ENCODE assay signal across 19 mouse cellular contexts in the genomic region with DNA sequence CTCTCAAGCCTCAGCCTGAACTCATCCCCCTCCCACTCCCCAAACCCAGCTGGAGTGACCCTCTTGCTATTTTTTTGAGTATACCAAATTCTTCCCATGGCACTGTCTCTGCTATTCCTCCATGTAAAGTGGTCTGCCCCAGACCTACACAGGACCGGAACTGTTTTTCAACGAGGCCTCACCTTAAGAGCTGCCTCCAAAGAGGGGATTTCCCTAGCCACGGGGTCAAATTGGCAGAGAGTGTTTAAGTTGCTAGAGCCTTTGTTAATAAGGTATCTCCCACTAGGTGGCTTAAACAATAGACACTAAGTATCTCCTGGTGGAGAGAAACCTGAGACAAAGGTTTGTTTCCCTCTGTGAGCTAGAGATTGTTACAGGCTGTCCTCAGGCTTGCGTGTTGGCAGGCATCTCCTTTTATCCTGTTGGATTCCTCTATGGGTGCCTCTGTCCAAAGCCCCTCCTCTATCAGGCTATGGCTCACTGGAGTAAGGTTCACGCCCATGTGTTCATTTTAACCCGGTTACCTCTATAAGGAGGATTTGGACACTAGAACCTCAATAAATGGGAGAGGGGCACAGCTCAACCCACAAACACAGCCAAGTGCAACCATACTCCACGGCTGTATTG. TPM values are rescaled to one million over a fixed set of nuclear protein-coding genes. Genes with fewer than 3 reads are reported as not detected.
DNase-seq lines count a peak whose midpoint lies in the region; ATAC-seq and TF ChIP-seq lines count a peak whose summit lies in the region.
"Had no signal": no experiment of that assay in that cellular context is flagged by ENCODE, and none has a peak within 500 bp of the region (broad histone marks: within the 10 kb centered on the region; RNA-seq: fewer than 3 reads in every experiment).

No protein-coding gene starts in this region.

- no peaks in the 10 kb centered on the region for H3K9me3 ChIP-seq in intestine, embryonic 15.5 days
- H3K9me3 ChIP-seq in intestine, postnatal 0 days (ENCODE audit: control insufficient read depth): no peaks in the 10 kb centered on the region
- no peaks in the 10 kb centered on the region for H3K9me3 ChIP-seq in CH12.LX (replicated peaks; ENCODE audit: low read length)
- H3K9me3 ChIP-seq in embryonic facial prominence, embryonic 14.5 days (ENCODE audit: control insufficient read depth, low read length): no peaks in the 10 kb centered on the region
- H3K9me3 ChIP-seq: hindbrain, embryonic 12.5 days; limb, embryonic 10.5 days had no signal

- in situ Hi-C loops in CH12.LX (cut with MboI; ENCODE audit: low pct_ligation_motif_present, low pct_unique_long_range_greater_than_20kb, low sequenced_read_pairs): loop anchor here (10.0 to 25.0 kb wide), 2 partner anchors 139 to 691 kb away; a partner anchor contains a TSS

- peaks cover 4% of the 10 kb centered on the region; the same call in 1 of the 2 replicates for H3K4me1 ChIP-seq in intestine, embryonic 15.5 days (replicated peaks)
- H3K4me1 ChIP-seq in intestine, postnatal 0 days (replicated peaks; ENCODE audit: control insufficient read depth, insufficient read depth, low read length): peaks cover 2% of the 10 kb centered on the region; the same call in 1 of the 2 replicates
- peaks cover 12 to 61% of the 10 kb centered on the region in 2 experiments for H3K4me1 ChIP-seq in CH12.LX (ENCODE audit: control insufficient read depth in 1 of 2, insufficient read depth in 2 of 2)
- H3K4me1 ChIP-seq in embryonic facial prominence, embryonic 14.5 days (ENCODE audit: control insufficient read depth, insufficient read depth, low read length): peaks cover 9% of the 10 kb centered on the region; the same call in 1 of the 2 replicates

- 60% methylated on average over 7 of the region's 7 CpGs for WGBS in intestine, embryonic 15.5 days
- WGBS in intestine, postnatal 0 days: 64% methylated on average over 7 of the region's 7 CpGs
- 44% methylated on average over 7 of the region's 7 CpGs for WGBS in embryonic facial prominence, embryonic 14.5 days

- no peak for TF ChIP-seq CTCF in intestine, postnatal 0 days (IDR thresholded peaks at IDR 0.05; ENCODE audit: low read depth)
- peak in 1 of 2 experiments; percentile 62; a peak in 2 of 4 replicates for TF ChIP-seq CTCF in CH12.LX (conservative IDR thresholded peaks at IDR 0.05 in 1 of 2, IDR thresholded peaks at IDR 0.05 in 1 of 2; ENCODE audit: low read depth in 2 of 2, low read length in 2 of 2)

- H3K36me3 ChIP-seq in intestine, embryonic 15.5 days: no peaks in the 10 kb centered on the region
- no peaks in the 10 kb centered on the region for H3K36me3 ChIP-seq in intestine, postnatal 0 days (ENCODE audit: control insufficient read depth, insufficient read depth)
- peaks cover 0 to 15% of the 10 kb centered on the region in 2 experiments for H3K36me3 ChIP-seq in CH12.LX (replicated peaks in 1 of 2; ENCODE audit: control insufficient read depth in 1 of 2, insufficient read depth in 1 of 2, low read length in 1 of 2)
- H3K36me3 ChIP-seq in embryonic facial prominence, embryonic 14.5 days (ENCODE audit: control insufficient read depth, insufficient read depth, low read length): no peaks in the 10 kb centered on the region
- H3K36me3 ChIP-seq: hindbrain, embryonic 12.5 days; limb, embryonic 10.5 days had no signal

- no peak overlapping the region for H3K27ac ChIP-seq in intestine, embryonic 15.5 days
- no peak overlapping the region for H3K27ac ChIP-seq in intestine, postnatal 0 days (ENCODE audit: low read depth, low read length)
- H3K27ac ChIP-seq in CH12.LX (ENCODE audit: insufficient read depth, low read depth): peak overlapping the region; percentile 88
- H3K27ac ChIP-seq in embryonic facial prominence, embryonic 14.5 days (replicated peaks; ENCODE audit: low read depth, low read length): no peak overlapping the region
- H3K27ac ChIP-seq: hindbrain, embryonic 12.5 days; limb, embryonic 10.5 days had no signal

- dilution Hi-C loops in CH12.LX (cut with MboI; ENCODE audit: extremely low pct_ligation_motif_present, extremely low pct_unique_long_range_greater_than_20kb, low sequenced_read_pairs): no loop called here

- H3K27me3 ChIP-seq in intestine, embryonic 15.5 days (replicated peaks): no peaks in the 10 kb centered on the region
- no peaks in the 10 kb centered on the region for H3K27me3 ChIP-seq in intestine, postnatal 0 days (replicated peaks; ENCODE audit: control insufficient read depth, insufficient read depth, low read length)
- no peaks in the 10 kb centered on the region for H3K27me3 ChIP-seq in CH12.LX (replicated peaks)
- no peaks in the 10 kb centered on the region for H3K27me3 ChIP-seq in embryonic facial prominence, embryonic 14.5 days (replicated peaks; ENCODE audit: control insufficient read depth, insufficient read depth, low read length)
- H3K27me3 ChIP-seq: hindbrain, embryonic 12.5 days had no signal

- TF ChIP-seq EP300 in CH12.LX (IDR thresholded peaks at IDR 0.05; ENCODE audit: low read length): peak; percentile 52

- H3K4me2 ChIP-seq in intestine, embryonic 15.5 days (replicated peaks): no peak overlapping the region
- H3K4me2 ChIP-seq in intestine, postnatal 0 days (replicated peaks; ENCODE audit: low read depth): no peak overlapping the region
- H3K4me2 ChIP-seq in CH12.LX (ENCODE audit: insufficient read depth, low read depth, poor library complexity, severe bottlenecking): peak overlapping the region; percentile 79
- no peak overlapping the region for H3K4me2 ChIP-seq in embryonic facial prominence, embryonic 14.5 days (ENCODE audit: low read depth, low read length)
- H3K4me2 ChIP-seq: hindbrain, embryonic 12.5 days had no signal

- peak; percentile 84 for DNase-seq in CD4-positive, CD25-positive, alpha-beta regulatory T cell, adult 2 months (ENCODE audit: low read depth, low spot score)
- peak; percentile 83 for DNase-seq in CH12.LX (ENCODE audit: extremely low read depth)
- DNase-seq in embryonic facial prominence, embryonic 14.5 days (ENCODE audit: low spot score): no peak
- DNase-seq in cerebellum, adult 18-20 months: no peak
- no peak for DNase-seq in kidney, adult 11 months
- DNase-seq: gastrocnemius, postnatal 10 days; layer of hippocampus, adult 9-11 months; lung, postnatal 4 days; right cerebral cortex, postnatal 25 days had no signal

- H3K79me2 ChIP-seq in CH12.LX (replicated peaks; ENCODE audit: control insufficient read depth, extremely low read depth, insufficient read depth, poor library complexity, severe bottlenecking): peaks cover 18% of the 10 kb centered on the region

- H3K9ac ChIP-seq in intestine, embryonic 15.5 days: no peak overlapping the region
- no peak overlapping the region for H3K9ac ChIP-seq in intestine, postnatal 0 days (ENCODE audit: low read depth, low read length)
- peak overlapping the region; percentile 53 for H3K9ac ChIP-seq in CH12.LX (ENCODE audit: insufficient read depth, low read depth)
- no peak overlapping the region for H3K9ac ChIP-seq in embryonic facial prominence, embryonic 14.5 days (ENCODE audit: low read depth, low read length)
- H3K9ac ChIP-seq: hindbrain, embryonic 12.5 days had no signal

- peak; percentile 21; the same call in 1 of the 2 replicates for ATAC-seq in intestine, embryonic 15.5 days
- ATAC-seq in intestine, postnatal 0 days: no peak
- peak; percentile 41; the same call in 1 of the 2 replicates for ATAC-seq in embryonic facial prominence, embryonic 14.5 days (ENCODE audit: low read depth)
- no peak for ATAC-seq in megakaryocyte, adult 5-6 weeks (ENCODE audit: poor library complexity, severe bottlenecking)
- ATAC-seq: forebrain, embryonic 16.5 days had no signal

- no peak overlapping the region for H3K4me3 ChIP-seq in intestine, embryonic 15.5 days (replicated peaks)
- H3K4me3 ChIP-seq in intestine, postnatal 0 days (ENCODE audit: low read depth, low read length): no peak overlapping the region
- peak overlapping the region; percentile 20 to 39 (median 28) for H3K4me3 ChIP-seq in CH12.LX (replicated peaks in 1 of 3; ENCODE audit: low read depth in 2 of 3, low read length in 2 of 3, poor library complexity in 1 of 3)
- H3K4me3 ChIP-seq in embryonic facial prominence, embryonic 14.5 days (ENCODE audit: low read depth, low read length): no peak overlapping the region
- H3K4me3 ChIP-seq: hindbrain, embryonic 12.5 days; limb, embryonic 10.5 days had no signal

- peak; percentile 37 for TF ChIP-seq RAD21 in CH12.LX (IDR thresholded peaks at IDR 0.05; ENCODE audit: low read depth, low read length)

- TF ChIP-seq POLR2A in CH12.LX (IDR thresholded peaks at IDR 0.05; ENCODE audit: low read depth, low read length): peak; percentile 36; the same call in 1 of the 2 replicates

TF ChIP-seq in CH12.LX, 34 proteins besides CTCF, POLR2A, EP300 and RAD21 (continues in another document):
- peak; percentile 93 for TF ChIP-seq CHD1 (IDR thresholded peaks at IDR 0.05; ENCODE audit: low read depth, low read length)
- TF ChIP-seq MEF2A (IDR thresholded peaks at IDR 0.05; ENCODE audit: borderline replicate concordance, low read depth, low read length): 0 out of 2 replicates have a peak, but pooled peaks have one; percentile 14
- TF ChIP-seq E2F4 (IDR thresholded peaks at IDR 0.05; ENCODE audit: insufficient replicate concordance, low read depth, low read length): no peak
- no peak for TF ChIP-seq GABPA (IDR thresholded peaks at IDR 0.05; ENCODE audit: insufficient replicate concordance, low read depth, low read length)
- TF ChIP-seq CHD2 (IDR thresholded peaks at IDR 0.05; ENCODE audit: low read length): no peak
- TF ChIP-seq ELF1 (IDR thresholded peaks at IDR 0.05; ENCODE audit: low read depth, low read length): peak; percentile 70
- TF ChIP-seq TBP (conservative IDR thresholded peaks at IDR 0.05; ENCODE audit: low read depth, low read length): peak; percentile 64; the same call in 1 of the 2 replicates
- 0 out of 2 replicates have a peak, but pooled peaks have one; percentile 26 for TF ChIP-seq ZNF384 (IDR thresholded peaks at IDR 0.05; ENCODE audit: low read depth, low read length)
- TF ChIP-seq ETS1 (conservative IDR thresholded peaks at IDR 0.05; ENCODE audit: low read depth, low read length): peak; percentile 72
- peak; percentile 60; the same call in 1 of the 2 replicates for TF ChIP-seq BHLHE40 (IDR thresholded peaks at IDR 0.05; ENCODE audit: low read depth, low read length)
- TF ChIP-seq MYC (IDR thresholded peaks at IDR 0.05; ENCODE audit: low read depth, low read length): peak; percentile 74
- TF ChIP-seq IRF4 (IDR thresholded peaks at IDR 0.05; ENCODE audit: low read depth, low read length): peak; percentile 18; the same call in 1 of the 2 replicates

RNA-seq across cellular contexts. Expression of a gene that starts 33.4 kb away (rescaled TPM):
- not detected in 2 replicates for polyA plus RNA-seq in intestine, embryonic 15.5 days (2015; fragmentation: Nextera tagmentation; extraction: Ambion mirVana)
- polyA plus RNA-seq in intestine, postnatal 0 days (2015; fragmentation: Nextera tagmentation; extraction: Ambion mirVana): not detected in 2 replicates
- 27.4 and 54.7 TPM in 2 replicates for total RNA-seq in CH12.LX (2012; rRNA removed)
- 49.8 and 53.7 TPM in 2 replicates for total RNA-seq in CH12.LX (2014; rRNA removed)
- 11.6 and 13.1 TPM in 2 replicates for polyA plus RNA-seq in CH12.LX (2012; ENCODE audit: insufficient read length, low read depth)
- not detected in 2 replicates for polyA plus RNA-seq in embryonic facial prominence, embryonic 14.5 days (2014; fragmentation: Nextera tagmentation; extraction: Ambion mirVana)
- total RNA-seq in megakaryocyte, adult 5-6 weeks (2015): 0.16 TPM in 1 of 2 replicates, not detected in the other
- total RNA-seq in megakaryocyte, adult 5-6 weeks (2017): 0.44 and 0.65 TPM in 2 replicates
- total RNA-seq: common myeloid progenitor, adult 5-6 weeks; gastrocnemius, postnatal 10 days had no signal
- polyA plus RNA-seq: forebrain, embryonic 16.5 days; hindbrain, embryonic 12.5 days; kidney, embryonic 16.5 days; limb, embryonic 10.5 days; liver, embryonic 16.5 days; stomach, embryonic 16.5 days had no signal

Comparison
In these comparisons a context has a peak if more than half of its experiments do, and no peak if none do; other contexts are left out.
1. ATAC-seq: peak in intestine, embryonic 15.5 days (single experiment) and embryonic facial prominence, embryonic 14.5 days (single experiment); none in intestine, postnatal 0 days (single experiment) and megakaryocyte, adult 5-6 weeks (single experiment).
2. H3K4me3 ChIP-seq: peak in CH12.LX (3 of 3); none in intestine, embryonic 15.5 days (single experiment), intestine, postnatal 0 days (single experiment) and embryonic facial prominence, embryonic 14.5 days (single experiment).
3. DNase-seq: peak in CD4-positive, CD25-positive, alpha-beta regulatory T cell, adult 2 months (single experiment) and CH12.LX (single experiment); none in embryonic facial prominence, embryonic 14.5 days (single experiment), cerebellum, adult 18-20 months (0 of 2) and kidney, adult 11 months (single experiment).
4. RNA of a gene that starts 33.4 kb away (polyA plus RNA-seq): 11.6 to 13.1 TPM in CH12.LX; not detected in intestine, embryonic 15.5 days, not detected in intestine, postnatal 0 days and not detected in embryonic facial prominence, embryonic 14.5 days; every median in the first group is over 10 times any median in the second.